Mouse (Mus musculus): ENCODE measurements around the gene Arcn1.
"Not testable (repeated sequence)": the region's sequence is repeated elsewhere in the genome, so short reads cannot be mapped to it uniquely, and the experiment has no call there.

Gene Arcn1
- long read RNA-seq, experiment 1, full-length matches to known transcripts: 42 of 59 reads
- long read RNA-seq, experiment 1, partial matches to known transcripts: 15 of 59 reads
- long read RNA-seq, experiment 1, other reads (novel, unspliced or antisense): 2 of 59 reads
- long read RNA-seq, experiment 2, full-length matches to known transcripts: 56 of 84 reads
- long read RNA-seq, experiment 2, partial matches to known transcripts: 12 of 84 reads
- long read RNA-seq, experiment 2, other reads (novel, unspliced or antisense): 16 of 84 reads

DNA sequence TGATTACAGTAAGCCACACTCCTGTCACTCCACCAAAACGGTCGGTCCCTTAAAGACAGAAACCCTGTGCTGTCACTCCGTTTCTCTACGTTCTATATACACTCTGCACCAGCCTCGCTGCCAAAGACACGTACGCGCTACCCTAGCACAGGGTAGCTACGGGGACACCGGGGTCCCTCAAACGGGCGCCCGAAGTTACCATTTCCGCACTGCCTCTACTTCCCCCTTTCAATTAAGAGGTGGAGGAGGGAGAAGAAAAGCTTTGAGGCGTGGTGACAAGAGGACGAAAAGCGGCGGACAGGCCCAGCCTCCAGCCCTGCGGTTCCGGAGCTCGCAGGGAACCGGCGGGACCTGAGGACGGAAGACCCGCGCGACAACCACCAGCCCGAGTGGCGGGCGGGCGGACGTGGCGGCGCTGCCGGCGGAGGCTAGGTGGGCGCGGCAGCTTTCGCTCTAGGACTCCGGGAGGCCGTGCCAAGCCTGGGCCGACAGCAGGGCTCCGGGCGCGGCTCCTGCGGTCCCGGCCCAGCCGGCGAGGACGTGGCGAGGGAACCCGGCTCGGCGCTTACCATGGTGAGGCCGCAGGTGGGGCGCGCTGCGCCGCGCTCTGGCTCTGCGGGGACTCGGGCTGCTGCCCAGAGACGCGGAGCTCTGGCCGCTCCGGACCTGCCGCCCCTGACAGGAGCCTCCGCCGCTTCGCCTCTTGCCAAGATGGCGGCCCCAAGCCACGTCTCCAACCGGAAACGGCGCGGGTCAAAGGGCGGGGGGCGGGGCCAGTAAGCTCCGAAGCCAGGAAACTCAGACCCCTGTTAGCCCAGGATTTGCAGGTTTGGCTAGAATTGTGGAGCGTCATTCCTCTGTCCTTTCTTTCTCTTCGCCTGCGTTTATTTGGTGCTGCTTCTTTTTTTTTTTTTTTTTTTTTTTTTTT, at the start of gene Arcn1, which contains the start of gene Ift46:
Gene Arcn1 (minus strand): TSS at position 745 of the 928 bp plus-strand sequence.
Gene Ift46 (plus strand): TSS at position 808 of the 928 bp plus-strand sequence.
- intact Hi-C loops (cut with DNase I): no loop called here

DNA sequence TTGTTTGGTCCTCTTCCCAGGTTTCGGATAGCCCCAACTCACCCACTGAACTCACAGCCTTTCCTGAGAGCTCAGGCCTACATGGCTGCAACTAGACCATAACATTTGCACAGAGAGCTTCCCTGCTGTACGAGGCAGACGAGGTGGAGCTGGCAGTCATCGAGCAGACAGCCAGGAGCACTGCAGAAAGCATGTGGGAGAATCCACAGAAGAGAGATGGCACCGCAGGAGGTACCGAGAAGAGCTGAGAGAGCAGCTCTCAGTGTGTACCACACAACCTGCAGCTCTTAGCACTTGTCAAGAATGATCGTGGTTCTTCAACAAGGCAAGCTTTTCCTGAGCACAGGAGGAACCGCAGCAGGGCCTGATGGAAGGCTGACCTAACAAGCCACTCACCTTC, 46.5 kb upstream of the Arcn1 start:
- intact Hi-C loops (cut with DNase I): no loop called here

DNA sequence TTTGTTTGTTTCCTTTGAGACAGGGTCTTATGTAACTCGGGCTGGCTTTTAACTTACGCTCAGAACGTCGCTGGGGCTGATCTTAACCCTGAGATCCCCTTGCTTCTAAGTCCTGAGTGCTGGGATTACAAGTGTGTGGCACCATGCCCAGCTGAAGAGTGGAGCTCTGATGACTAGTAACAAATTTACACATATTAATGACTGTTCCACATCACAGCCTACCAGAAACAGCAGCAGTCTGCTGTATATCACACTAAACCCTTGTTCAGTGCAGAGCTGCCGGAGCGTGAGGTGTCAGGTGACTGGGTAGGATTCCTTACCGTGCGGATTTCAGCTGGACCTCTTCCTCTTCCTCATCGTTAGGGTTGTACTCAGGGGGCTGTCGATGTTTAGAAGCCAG, 42.7 kb upstream of the Arcn1 start:
- intact Hi-C loops (cut with DNase I): no loop called here

DNA sequence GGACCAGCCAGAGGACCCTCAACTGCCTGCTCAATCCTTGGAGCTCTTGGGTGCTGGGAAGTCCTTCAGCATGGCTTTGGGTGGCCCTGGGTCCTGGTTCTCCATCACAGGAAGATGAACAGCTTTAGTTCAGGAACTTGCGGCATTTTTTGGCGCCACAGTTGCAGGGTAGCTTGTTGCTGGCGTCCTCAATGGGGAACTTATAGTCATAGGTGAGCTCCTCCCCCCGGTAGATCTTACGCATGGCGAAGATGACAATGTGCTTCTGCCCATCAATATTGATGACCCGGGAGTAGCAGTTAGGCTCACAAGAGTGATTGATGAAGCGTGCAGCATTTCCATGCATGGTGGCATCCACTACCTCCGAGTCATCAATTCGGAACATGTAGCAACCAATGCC, 40.1 kb upstream of the Arcn1 start:
- intact Hi-C loops (cut with DNase I): no loop called here

DNA sequence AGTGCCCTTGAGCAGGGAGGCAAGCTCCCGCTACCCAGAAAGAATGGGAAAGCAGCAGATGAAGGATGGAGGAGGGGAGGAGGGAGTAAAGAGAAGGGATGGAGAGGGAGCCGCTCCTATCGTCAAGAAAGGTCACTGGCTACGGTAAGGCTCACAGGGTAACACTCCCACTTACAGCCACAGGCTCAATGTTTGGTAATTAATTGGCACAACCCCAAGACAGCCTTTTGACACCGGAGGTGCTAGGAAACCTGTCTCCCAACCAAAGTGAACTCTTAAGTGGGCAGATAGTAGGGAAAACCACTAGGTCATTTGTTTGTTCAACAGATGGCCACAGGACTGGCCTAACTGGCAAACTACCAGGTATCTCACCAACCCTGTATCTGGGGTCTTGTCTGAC, 39.5 kb upstream of the Arcn1 start:
- intact Hi-C loops (cut with DNase I): no loop called here

DNA sequence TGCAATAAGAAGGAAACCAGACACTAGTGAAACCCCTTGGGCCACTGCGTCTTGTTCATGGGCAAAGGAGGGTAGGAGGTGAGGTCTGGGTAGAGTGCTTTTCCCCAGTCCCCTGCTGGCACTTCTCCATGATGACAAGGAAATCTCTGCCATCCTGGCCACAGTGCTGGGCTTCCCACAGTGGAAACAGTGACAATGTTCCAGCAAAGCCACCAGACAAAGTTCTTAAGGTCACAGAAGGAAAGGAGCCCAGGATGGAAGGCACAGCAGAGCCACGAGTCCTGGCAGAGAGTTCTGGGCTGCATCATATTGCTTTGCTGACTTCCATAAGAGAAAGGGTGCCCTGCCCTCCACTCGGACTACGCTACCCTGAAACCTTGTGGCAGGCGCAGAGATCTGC, 37.9 kb upstream of the Arcn1 start:
- intact Hi-C loops (cut with DNase I): no loop called here

DNA sequence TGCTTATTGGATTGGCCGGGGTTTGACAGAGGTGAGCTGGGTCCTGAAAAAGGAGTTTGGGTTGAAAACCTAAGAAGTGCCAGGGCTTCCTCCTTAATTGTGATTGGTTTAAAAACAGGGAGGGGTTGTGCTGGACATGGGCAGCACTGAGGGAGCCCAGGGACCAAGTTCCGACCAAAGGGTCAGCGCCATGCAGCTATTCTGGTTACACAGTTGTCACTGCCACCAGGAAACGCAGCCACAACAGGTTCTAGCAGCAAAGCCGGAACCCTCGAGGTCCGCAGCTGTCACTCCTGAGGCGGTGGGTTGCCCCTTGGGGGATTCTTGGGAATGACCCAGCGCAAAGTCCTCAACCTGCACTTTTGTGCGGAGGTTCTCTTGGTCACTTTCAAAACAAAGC, 37.0 kb upstream of the Arcn1 start:
- intact Hi-C loops (cut with DNase I): no loop called here

DNA sequence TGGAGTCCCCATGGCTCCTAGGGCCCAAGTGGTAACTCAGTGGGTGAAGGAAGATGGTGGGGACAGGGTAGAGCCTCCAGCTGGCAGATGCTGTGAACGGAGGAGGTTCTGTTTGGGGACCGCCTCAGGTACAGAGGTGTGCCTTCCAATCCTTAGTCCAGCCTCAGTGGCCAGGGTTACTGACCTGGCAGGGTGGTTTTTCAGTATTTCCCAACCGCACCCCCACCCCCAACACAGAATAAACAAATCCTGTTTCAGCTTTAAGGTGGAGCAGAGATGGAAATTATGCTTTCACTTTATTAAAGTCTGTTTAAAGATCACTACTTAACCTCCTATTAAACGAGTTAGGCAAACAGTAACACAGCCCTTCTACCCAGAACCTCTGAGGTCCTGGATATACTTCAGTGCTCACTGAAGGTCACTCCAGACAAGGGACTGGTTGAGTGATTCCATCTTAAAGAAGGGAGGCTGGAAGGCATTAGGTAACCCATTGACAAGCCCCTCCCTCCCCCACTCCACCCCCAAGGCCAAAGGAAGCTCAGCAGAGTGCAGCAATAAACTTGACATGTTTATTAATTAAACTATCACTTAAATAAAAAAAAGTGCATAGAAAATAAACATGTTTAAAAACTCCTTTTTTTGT, 35.3 kb upstream of the Arcn1 start, which contains the start of gene Ttc36:
Gene Ttc36 (minus strand): TSS at position 265 of the 643 bp plus-strand sequence.
- intact Hi-C loops (cut with DNase I): no loop called here

DNA sequence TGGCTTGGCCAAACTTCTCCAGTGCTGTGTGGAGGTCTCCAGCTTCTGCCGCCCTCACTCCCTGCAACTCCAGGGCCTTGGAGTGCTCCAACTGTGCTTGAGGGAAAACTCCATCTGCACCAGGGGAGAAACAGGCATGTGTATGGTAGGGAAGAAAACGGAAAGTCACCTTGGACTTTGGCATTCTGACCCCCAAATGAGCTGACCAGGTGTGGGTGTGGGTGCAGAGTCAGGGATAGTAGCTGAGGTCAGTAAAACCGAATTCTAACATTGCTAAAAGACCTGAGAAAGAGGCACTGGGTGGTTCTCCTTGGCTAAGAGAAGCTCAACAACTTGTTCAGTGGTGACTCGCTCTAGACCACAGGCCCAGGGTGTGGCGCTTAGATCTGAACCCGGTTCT, 34.0 kb upstream of the Arcn1 start:
- intact Hi-C loops (cut with DNase I): no loop called here

DNA sequence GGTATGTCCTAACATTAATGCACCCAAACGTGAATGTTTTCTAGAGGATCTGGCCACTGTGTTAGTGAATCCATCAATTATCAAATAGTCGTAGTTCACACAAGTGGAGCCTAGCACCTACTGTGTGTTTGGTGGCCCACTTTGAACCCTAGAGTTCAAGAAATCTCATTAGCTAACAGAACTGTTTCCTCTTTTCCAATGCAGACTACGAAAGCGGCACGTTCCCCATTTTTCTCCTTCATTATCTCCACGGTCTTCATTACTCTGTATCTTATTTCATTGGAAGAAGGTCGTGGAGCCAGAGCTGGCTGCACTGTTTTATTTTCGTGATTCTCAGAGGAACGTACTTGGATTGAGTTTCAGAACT, 32.3 kb upstream of the Arcn1 start:
- intact Hi-C loops (cut with DNase I): no loop called here

DNA sequence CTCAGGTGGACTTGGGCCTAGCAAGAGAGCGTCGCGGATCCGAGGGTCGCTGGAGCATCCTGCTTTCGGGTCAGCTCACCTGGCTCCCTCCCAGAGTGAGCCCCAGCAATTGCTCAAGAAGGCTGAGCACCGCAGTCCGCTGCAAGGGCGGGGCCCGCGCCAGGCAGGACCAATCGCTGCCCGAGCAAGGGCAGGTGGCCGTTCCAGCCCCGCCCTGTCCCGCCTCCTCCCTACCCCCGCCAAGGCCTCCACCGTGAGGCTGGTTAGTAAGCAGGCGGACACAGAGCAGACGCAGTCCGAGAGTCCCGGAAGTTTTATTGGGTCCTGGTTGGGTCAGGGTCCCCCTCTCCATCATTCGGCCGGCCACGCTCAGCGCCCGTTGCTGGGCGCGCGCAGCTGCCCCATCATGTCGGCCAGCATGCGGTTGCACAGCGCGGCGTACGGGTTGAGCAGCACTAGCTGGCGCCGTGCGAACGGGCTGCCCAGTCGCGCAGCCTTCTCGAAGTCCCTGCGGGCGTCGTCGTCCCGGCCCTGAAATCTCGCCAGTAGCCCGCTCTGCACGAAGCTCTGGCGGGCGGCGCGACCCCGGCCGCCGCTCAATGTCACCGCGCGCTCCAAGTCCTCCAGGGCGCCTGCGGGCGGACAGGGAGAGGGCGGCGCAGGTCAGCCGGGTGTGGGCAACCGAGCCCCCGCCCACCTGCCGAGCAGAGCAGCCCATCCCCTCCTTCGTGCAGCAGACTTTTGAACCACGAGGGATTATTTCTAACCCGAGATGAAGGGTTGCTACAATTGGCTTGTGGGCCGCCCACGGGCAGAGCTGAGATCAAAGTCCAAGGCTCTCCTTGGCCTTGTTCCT, 31.7 kb upstream of the Arcn1 start, which contains the start of gene Tmem25:
Gene Tmem25 (minus strand): TSS at position 206 of the 856 bp plus-strand sequence.
- intact Hi-C loops (cut with DNase I): no loop called here

DNA sequence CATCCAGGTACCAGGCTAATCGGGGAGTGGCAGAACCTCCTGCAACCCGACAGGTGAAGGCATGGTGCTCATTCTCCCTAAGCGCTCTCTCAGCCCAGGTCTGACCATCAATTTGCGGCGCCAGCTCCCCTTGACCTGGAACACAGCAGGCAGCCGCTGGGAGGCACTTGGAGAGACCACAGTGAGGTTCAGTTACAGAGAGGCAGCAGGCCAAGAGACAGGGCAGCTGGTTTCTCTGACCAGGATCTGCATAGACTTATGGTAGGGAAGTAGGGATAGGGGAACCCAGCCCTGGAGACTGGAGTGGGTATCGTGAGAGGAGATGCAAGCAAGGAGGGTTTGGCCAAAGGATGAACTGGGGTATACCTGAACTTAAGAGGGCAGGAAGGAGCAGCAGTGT, 30.7 kb upstream of the Arcn1 start:
- intact Hi-C loops (cut with DNase I): no loop called here

DNA sequence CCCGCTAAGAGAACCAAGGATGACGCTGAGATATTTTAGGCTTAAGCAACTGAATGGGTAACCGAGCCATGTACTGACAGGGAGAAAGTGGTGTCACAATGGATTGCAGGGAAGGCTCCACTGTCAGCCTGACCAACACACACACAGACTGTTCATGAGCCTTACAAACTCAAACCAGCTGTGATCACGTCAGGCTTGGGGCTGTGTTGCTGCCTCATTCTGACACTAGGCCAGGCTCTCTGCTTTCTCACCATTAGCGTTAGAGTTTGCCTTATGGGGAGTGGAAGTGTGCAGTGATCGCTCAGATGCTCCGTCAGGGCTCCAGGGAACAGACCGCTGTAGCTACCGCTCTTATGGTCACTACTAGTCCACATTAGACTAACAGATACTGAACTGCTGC, 25.2 kb upstream of the Arcn1 start:
- intact Hi-C loops (cut with DNase I): no loop called here

DNA sequence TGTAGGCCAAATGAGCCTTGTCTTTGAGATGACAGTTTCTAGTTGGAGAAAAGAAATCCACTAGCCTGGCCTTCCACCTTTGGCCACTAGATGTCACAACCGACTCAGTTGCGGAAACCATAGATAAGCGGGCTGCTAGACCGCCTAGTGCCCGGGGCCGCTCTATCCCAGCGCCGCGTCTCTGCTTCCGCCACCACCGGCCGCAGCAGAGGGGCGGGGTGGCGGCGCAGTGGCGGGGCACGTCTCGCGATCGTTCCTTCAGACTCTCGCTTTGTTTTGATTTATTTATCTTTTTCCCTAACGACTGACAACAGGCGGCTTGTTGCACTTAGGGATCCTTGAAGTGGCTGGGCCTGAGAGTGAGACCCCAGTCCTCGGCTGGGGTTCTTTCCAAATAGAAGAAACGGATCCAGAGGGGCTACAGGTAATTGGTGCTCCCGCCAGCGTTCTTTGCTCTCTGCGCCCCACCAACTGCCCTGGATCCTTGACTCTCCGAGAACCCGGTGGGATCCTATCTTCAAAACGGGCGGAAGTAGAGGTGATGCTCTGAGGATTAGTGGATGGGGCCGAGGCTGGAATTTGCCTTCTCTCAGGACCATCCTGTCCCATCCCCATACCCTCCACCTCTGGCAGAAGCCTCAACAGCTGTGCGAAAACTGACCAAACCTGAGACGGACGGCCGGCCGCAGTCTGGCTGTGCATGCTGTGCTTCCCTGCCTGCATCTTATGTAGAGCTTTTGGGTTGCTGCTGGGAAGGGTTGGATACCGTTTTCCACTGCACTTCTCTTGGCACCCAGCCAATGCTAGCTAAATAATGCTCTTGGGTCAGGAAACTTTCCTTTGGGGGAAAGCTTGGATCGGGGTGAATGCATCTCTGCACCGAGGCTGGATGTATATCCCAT, 5.4 kb upstream of the Arcn1 start:
- intact Hi-C loops (cut with DNase I): no loop called here

DNA sequence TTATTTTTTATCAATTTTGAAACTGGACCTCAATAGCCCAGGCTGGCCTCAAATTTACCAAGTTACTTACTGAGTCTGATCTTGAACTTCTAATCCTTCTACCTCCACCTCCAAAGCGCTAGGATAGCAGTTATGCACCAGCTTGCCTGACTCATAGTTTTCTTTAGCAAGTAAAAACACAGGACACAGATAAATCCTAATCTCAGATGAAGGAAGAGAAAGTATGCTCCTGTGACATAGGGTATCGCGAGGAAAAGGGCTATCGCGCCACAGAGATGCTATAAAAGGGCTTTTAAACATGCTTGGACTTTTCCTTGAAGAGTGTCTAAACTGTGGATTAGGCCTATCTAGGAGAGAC, 4.7 kb upstream of the Arcn1 start:
- intact Hi-C loops (cut with DNase I): no loop called here

DNA sequence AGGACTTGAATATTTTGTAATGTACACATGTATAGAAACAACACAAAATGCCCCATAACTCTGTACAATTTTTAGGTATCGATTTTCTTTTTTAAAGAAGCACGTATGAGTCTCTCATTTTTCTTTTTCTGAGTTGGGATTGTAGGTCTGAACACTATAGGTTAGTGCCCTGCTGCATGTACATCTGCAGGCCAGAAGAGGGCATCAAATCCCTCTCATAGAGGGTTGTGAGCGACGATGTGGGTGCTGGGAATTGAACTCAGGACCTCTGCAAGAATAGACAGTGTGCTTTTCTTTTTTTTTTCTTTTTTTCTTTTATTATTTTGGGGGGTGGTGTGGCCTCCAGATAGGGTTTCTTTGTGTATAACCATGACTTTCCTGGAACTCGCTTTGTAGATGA, 3.7 kb upstream of the Arcn1 start:
- intact Hi-C loops (cut with DNase I): no loop called here

DNA sequence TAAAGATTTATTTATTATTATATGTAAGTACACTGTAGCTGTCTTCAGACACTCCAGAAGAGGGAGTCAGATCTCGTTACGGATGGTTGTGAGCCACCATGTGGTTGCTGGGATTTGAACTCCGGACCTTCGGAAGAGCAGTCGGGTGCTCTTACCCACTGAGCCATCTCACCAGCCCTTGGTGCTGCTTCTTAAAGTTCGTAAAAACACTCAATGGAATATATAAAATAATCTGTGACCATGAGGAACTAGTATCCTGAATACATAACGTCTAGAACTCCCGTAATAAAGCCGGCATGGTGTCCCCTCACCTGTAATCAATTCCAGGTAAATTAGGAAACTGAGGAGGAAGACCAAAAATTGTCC, 367 bp upstream of the Arcn1 start:
- intact Hi-C loops (cut with DNase I): not testable (repeated sequence)

DNA sequence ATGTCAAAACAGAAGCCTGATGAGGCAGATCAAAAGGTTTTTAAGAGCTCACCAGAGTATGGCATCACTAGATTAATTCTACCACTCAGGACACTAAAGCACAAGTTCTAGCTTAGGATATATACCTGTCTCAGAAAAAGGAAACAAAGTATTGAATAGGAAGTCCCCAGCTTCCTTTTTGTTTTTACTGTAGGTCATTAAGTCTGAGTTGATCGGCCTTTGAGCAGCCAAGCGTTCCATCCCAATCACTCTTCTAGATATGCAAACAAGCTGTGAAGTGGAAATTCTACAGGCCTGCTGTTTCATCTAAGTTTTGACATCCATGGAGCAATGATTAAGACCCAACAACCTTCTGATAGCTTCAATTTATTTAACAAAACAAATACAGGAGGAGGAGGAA, 6.8 kb downstream of the Arcn1 start:
- intact Hi-C loops (cut with DNase I): no loop called here

DNA sequence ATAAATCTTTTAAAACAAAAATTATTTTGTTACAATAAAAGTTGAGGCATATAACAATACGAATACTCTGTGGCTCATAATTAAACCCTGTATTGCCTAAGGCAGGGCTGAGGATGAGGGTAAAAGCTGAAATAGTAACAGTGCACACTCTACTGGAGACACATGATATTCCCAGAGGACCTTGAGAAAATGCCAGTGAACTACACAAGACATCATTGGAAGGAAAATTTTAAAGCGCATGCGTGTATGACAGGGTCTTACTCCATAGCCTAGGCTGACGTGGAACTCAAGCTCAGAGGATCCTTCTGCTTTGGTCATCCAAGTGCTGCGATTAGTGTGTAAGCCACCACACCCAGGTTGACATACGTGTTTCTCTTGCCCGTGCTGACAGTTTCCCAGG, 19.2 kb downstream of the Arcn1 start:
- intact Hi-C loops (cut with DNase I): no loop called here

DNA sequence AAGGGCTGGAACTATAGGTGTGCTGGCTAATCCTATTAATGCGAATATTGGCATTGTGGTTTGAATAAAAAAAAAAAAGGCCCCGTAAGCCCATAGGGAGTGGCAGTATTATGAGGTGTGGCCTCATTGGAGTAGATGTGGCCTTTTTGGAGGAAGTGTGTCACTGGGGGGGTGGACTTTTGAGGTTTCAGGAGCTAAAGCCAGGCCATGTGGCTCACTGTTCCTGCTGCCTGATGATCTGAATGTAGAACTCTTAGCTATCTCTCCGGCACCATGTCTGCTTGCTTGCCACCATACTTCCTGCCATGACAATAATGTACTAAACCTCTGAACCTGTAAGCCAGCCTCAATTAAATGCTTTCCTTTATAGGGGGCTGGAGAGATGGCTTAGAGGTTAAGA, 20.3 kb downstream of the Arcn1 start:
- intact Hi-C loops (cut with DNase I): no loop called here

Data from adrenal gland (tissue).